Mouse (Mus musculus): Measurements from ENCODE around the gene Gpd2.

DNA sequence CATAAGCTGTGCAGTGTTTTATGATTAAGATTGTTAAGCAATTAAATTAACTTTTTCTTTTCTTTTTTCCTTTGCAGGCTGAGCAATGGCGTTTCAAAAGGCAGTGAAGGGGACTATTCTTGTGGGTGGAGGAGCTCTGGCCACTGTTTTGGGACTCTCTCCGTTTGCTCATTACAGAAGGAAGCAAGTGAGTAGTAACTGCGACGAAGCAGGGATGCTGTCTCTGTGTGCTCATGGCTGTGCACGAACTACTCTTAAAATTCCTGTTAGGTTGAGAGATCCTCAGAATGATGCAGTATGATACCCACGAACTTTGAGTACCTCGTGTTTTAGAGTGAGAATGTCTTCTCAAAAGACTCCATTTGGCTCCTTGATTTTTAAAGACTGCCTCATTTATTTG, 30.5 kb downstream of the Gpd2 start:
- TF ChIP-seq POLR2A (IDR thresholded peaks at IDR 0.05; ENCODE audit: control insufficient read depth, low read depth, low read length) = no peak
- TF ChIP-seq CTCF (IDR thresholded peaks at IDR 0.05; ENCODE audit: control insufficient read depth, insufficient read depth, insufficient replicate concordance, low read depth, low read length) = no peak
